Mouse (Mus musculus) C2C12 (cell line): ENCODE measurements around the gene Ttll5.

Experiments used
- CEBPB ChIP-seq: IDR thresholded peaks from one replicate; pipeline ENCODE4 v1.6.1; 2011; ENCODE audit warnings: low read depth, mild to moderate bottlenecking, control low read depth, moderate library complexity
- CTCF ChIP-seq: IDR thresholded peaks from one replicate; pipeline ENCODE4 v1.5.1; 2011; ENCODE audit not compliant: control insufficient read depth, insufficient read depth, insufficient read length
- FOSL1 ChIP-seq: IDR thresholded peaks from one replicate; pipeline ENCODE4 v1.8.0; 2011; ENCODE audit warnings: mild to moderate bottlenecking, low read length; ENCODE audit not compliant: poor library complexity, insufficient read depth, severe bottlenecking
- MAX ChIP-seq: IDR thresholded peaks from one replicate; pipeline ENCODE4 v1.6.1; 2011; ENCODE audit warnings: mild to moderate bottlenecking, control low read depth
- USF1 ChIP-seq: IDR thresholded peaks from one replicate; pipeline ENCODE4 v1.6.1; 2011; ENCODE audit warnings: low read depth, mild to moderate bottlenecking, control low read depth, moderate library complexity

DNA sequence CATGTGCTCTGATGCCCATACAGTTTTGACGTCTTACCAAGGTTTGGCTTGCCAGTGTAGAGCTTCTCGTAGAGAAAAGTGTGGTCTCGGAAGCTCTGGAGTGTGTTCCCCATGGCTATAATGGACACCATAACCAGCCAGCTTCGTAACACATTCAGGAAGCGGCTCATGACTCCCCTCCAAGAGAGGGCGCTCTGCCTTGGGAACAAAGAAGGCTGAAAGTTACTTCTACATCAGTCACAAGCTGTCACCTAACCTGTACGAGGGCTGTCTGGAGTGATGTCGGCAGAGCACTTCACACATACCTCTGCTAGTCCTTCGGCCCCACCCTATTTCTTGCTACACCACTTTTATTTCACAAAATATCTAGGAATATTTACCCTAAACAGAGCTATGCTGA lies 2.4 kb upstream of the Ttll5 start:
- no peak for TF ChIP-seq CTCF
- TF ChIP-seq MAX: no peak
- TF ChIP-seq USF1: no peak
- no peak for TF ChIP-seq CEBPB
- TF ChIP-seq FOSL1: no peak
